Mouse (Mus musculus): Measurements from ENCODE around the gene Lingo4.

GRCm38 (mm10) chr3:94398943-94399481 lies 695 bp downstream of the Lingo4 start:
- TF ChIP-seq CTCF (conservative IDR thresholded peaks at IDR 0.05 in 1 of 2, IDR thresholded peaks at IDR 0.05 in 1 of 2; ENCODE audit: low read depth in 2 of 2, low read length in 2 of 2), result no peak
- TF ChIP-seq POLR2A (IDR thresholded peaks at IDR 0.05; ENCODE audit: low read depth, low read length), result no peak
- TF ChIP-seq MYC (IDR thresholded peaks at IDR 0.05; ENCODE audit: low read depth, low read length), result no peak
- no peak for TF ChIP-seq MAX (IDR thresholded peaks at IDR 0.05; ENCODE audit: low read length)
- TF ChIP-seq HCFC1 (IDR thresholded peaks at IDR 0.05; ENCODE audit: low read depth, low read length), result no peak
- no peak for TF ChIP-seq ETS1 (conservative IDR thresholded peaks at IDR 0.05; ENCODE audit: low read depth, low read length)
- TF ChIP-seq TCF12 (IDR thresholded peaks at IDR 0.05; ENCODE audit: low read depth, low read length), result no peak
- TF ChIP-seq RAD21 (IDR thresholded peaks at IDR 0.05; ENCODE audit: low read depth, low read length), result no peak
- no peak for TF ChIP-seq MXI1 (IDR thresholded peaks at IDR 0.05; ENCODE audit: low read depth, low read length)
- TF ChIP-seq UBTF (IDR thresholded peaks at IDR 0.05; ENCODE audit: low read depth, low read length), result no peak
- TF ChIP-seq ZC3H11A (IDR thresholded peaks at IDR 0.05; ENCODE audit: low read depth, low read length), result no peak
